Comparison of ENCODE assay signal across 13 mouse cellular contexts in the genomic region with DNA sequence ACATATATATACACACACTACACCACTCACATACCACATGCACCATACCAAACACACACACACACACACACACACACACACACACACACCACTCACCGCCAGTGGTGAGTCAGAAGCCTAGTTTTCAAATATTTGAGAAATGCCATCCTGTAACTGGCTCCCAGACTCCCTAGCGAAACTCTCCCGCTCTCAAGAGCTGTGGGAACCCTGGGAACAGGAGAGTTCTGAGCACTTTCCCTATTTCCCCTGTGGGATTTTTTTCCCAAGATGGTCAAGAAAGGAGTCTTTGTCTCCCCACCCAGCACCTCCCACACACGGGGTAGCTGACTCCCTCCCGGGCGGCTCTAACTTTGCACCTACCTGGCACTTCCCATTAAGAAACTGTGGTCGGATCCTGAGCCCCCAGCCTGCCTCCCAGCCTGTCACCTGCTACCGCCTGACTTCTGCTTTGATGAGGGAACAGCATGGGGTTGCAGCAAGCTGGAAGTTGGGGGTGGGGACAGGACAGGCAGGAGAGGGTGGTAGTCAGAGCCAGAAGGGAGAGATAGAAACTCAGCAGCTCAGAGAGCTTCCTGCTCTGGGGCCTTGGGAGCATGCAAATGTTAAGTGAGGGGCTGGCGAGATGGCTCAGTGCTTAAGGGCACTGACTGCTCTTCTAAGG. TPM values are rescaled to one million over a fixed set of nuclear protein-coding genes. Genes with fewer than 3 reads are reported as not detected.
DNase-seq lines count a peak whose midpoint lies in the region; ATAC-seq lines count a peak whose summit lies in the region.
"Had no signal": no experiment of that assay in that cellular context is flagged by ENCODE, and none has a peak within 500 bp of the region (broad histone marks: within the 10 kb centered on the region; RNA-seq: fewer than 3 reads in every experiment).

No protein-coding gene starts in this region.

- H3K4me3 ChIP-seq in heart, embryonic 16.5 days (ENCODE audit: low read length): no peak overlapping the region
- H3K4me3 ChIP-seq in neural tube, embryonic 12.5 days: no peak overlapping the region
- no peak overlapping the region for H3K4me3 ChIP-seq in embryonic facial prominence, embryonic 10.5 days
- H3K4me3 ChIP-seq in stomach, embryonic 15.5 days (replicated peaks): no peak overlapping the region

- H3K27ac ChIP-seq in heart, embryonic 16.5 days (ENCODE audit: low read length): no peak overlapping the region
- H3K27ac ChIP-seq in neural tube, embryonic 12.5 days: no peak overlapping the region
- 0 out of 2 replicates have a peak overlapping the region, but pooled peaks have one; percentile 40 for H3K27ac ChIP-seq in embryonic facial prominence, embryonic 10.5 days (replicated peaks)
- H3K27ac ChIP-seq in stomach, embryonic 15.5 days: 0 out of 2 replicates have a peak overlapping the region, but pooled peaks have one; percentile 16

- peak overlapping the region; percentile 32; the same call in 1 of the 2 replicates for H3K4me2 ChIP-seq in heart, embryonic 16.5 days (ENCODE audit: low read depth, low read length)
- H3K4me2 ChIP-seq in neural tube, embryonic 12.5 days (replicated peaks): no peak overlapping the region
- peak overlapping the region; percentile 19; the same call in 1 of the 2 replicates for H3K4me2 ChIP-seq in stomach, embryonic 15.5 days

- no peaks in the 10 kb centered on the region for H3K9me3 ChIP-seq in heart, embryonic 16.5 days (replicated peaks; ENCODE audit: control insufficient read depth, low read length)
- H3K9me3 ChIP-seq in neural tube, embryonic 12.5 days: no peaks in the 10 kb centered on the region
- no peaks in the 10 kb centered on the region for H3K9me3 ChIP-seq in embryonic facial prominence, embryonic 10.5 days
- no peaks in the 10 kb centered on the region for H3K9me3 ChIP-seq in stomach, embryonic 15.5 days

- ATAC-seq in heart, embryonic 16.5 days (replicated peaks; ENCODE audit: extremely low read depth, insufficient read depth, low FRiP score): no peak
- no peak for ATAC-seq in neural tube, embryonic 12.5 days (ENCODE audit: low FRiP score, low read depth)
- peak; percentile 41; the same call in 1 of the 2 replicates for ATAC-seq in stomach, embryonic 15.5 days (ENCODE audit: insufficient read depth, low FRiP score, low read depth)
- ATAC-seq: Patski had no signal

- H3K4me1 ChIP-seq in heart, embryonic 16.5 days (ENCODE audit: control insufficient read depth, insufficient read depth, low read length): peaks cover 8% of the 10 kb centered on the region
- H3K4me1 ChIP-seq in neural tube, embryonic 12.5 days: peaks cover 6% of the 10 kb centered on the region; the same call in 1 of the 2 replicates
- peaks cover 19% of the 10 kb centered on the region for H3K4me1 ChIP-seq in embryonic facial prominence, embryonic 10.5 days
- peaks cover 12% of the 10 kb centered on the region for H3K4me1 ChIP-seq in stomach, embryonic 15.5 days

- WGBS in heart, embryonic 16.5 days: 19% methylated on average over 9 of the region's 9 CpGs
- WGBS in neural tube, embryonic 12.5 days: 21% methylated on average over 9 of the region's 9 CpGs
- 13% methylated on average over 9 of the region's 9 CpGs for WGBS in embryonic facial prominence, embryonic 10.5 days
- WGBS in stomach, embryonic 15.5 days: 14% methylated on average over 9 of the region's 9 CpGs

- H3K27me3 ChIP-seq in heart, embryonic 16.5 days (ENCODE audit: control insufficient read depth, insufficient read depth, low read length): no peaks in the 10 kb centered on the region
- H3K27me3 ChIP-seq in neural tube, embryonic 12.5 days (replicated peaks): no peaks in the 10 kb centered on the region
- H3K27me3 ChIP-seq in embryonic facial prominence, embryonic 10.5 days (replicated peaks; ENCODE audit: low read depth, poor library complexity, severe bottlenecking): no peaks in the 10 kb centered on the region; the same call in 1 of the 2 replicates
- H3K27me3 ChIP-seq in stomach, embryonic 15.5 days (replicated peaks): no peaks in the 10 kb centered on the region

- peak overlapping the region; percentile 49 for H3K9ac ChIP-seq in heart, embryonic 16.5 days (ENCODE audit: low read length)
- H3K9ac ChIP-seq in neural tube, embryonic 12.5 days: 0 out of 2 replicates have a peak overlapping the region, but pooled peaks have one; percentile 21
- no peak overlapping the region for H3K9ac ChIP-seq in stomach, embryonic 15.5 days

- no peak for DNase-seq in heart, postnatal 36 days
- no peak for DNase-seq in neural tube, embryonic 10.5 days (ENCODE audit: extremely low spot score, low spot score)
- DNase-seq in embryonic facial prominence, embryonic 10.5 days (ENCODE audit: low spot score): no peak
- no peak for DNase-seq in urinary bladder, postnatal 10 days (ENCODE audit: low spot score)
- no peak for DNase-seq in gastrocnemius, postnatal 25 days
- DNase-seq: kidney, postnatal 14 days had no signal

- H3K36me3 ChIP-seq in heart, embryonic 16.5 days (ENCODE audit: control insufficient read depth, insufficient read depth): no peaks in the 10 kb centered on the region
- H3K36me3 ChIP-seq in neural tube, embryonic 12.5 days: no peaks in the 10 kb centered on the region
- H3K36me3 ChIP-seq in embryonic facial prominence, embryonic 10.5 days (replicated peaks): no peaks in the 10 kb centered on the region
- H3K36me3 ChIP-seq in stomach, embryonic 15.5 days: no peaks in the 10 kb centered on the region

- intact Hi-C loops in heart, postnatal 36 days (cut with DNase I): loop anchor here (2.0 kb wide), 1 partner anchor 38 kb away; no protein-coding TSS in a partner anchor

RNA-seq across cellular contexts. Expression of gene Pald1, which starts 11.3 kb away (rescaled TPM):
- polyA plus RNA-seq in heart, embryonic 16.5 days (2015; fragmentation: Nextera tagmentation; extraction: Ambion mirVana): 21.0 and 28.4 TPM in 2 replicates
- 10 to 100 TPM; 19.9 to 21.6 TPM for total RNA-seq in heart, postnatal 36 days (2021)
- polyA plus RNA-seq in neural tube, embryonic 12.5 days (2016; fragmentation: Nextera tagmentation; extraction: Ambion mirVana): 32.8 and 34.8 TPM in 2 replicates
- 29.9 and 35.3 TPM in 2 replicates for polyA plus RNA-seq in embryonic facial prominence, embryonic 10.5 days (2016; fragmentation: Nextera tagmentation; extraction: Ambion mirVana)
- 16.9 and 18.7 TPM in 2 replicates for polyA plus RNA-seq in stomach, embryonic 15.5 days (2015; fragmentation: Nextera tagmentation; extraction: Ambion mirVana)
- total RNA-seq in gastrocnemius, postnatal 25 days (2021): 1 to 10 TPM; 3.8 to 9.8 TPM
- total RNA-seq: megakaryocyte-erythroid progenitor cell, adult 5-6 weeks; neutrophil, adult 5-6 weeks had no signal

RNA-seq across cellular contexts. Expression of gene Nodal, which starts 23.2 kb away (rescaled TPM):
- 0.14 TPM in 1 of 2 replicates, not detected in the other for polyA plus RNA-seq in heart, embryonic 16.5 days (2015; fragmentation: Nextera tagmentation; extraction: Ambion mirVana)
- under 1 TPM in 1 of 2 experiments, not detected in 1; 0.11 TPM for total RNA-seq in heart, postnatal 36 days (2021)
- 0.13 TPM in 1 of 2 replicates, not detected in the other for polyA plus RNA-seq in neural tube, embryonic 12.5 days (2016; fragmentation: Nextera tagmentation; extraction: Ambion mirVana)
- 0.16 TPM in 1 of 2 replicates, not detected in the other for polyA plus RNA-seq in embryonic facial prominence, embryonic 10.5 days (2016; fragmentation: Nextera tagmentation; extraction: Ambion mirVana)
- 0.15 and 0.18 TPM in 2 replicates for polyA plus RNA-seq in stomach, embryonic 15.5 days (2015; fragmentation: Nextera tagmentation; extraction: Ambion mirVana)
- total RNA-seq in gastrocnemius, postnatal 25 days (2021): not detected
- total RNA-seq: megakaryocyte-erythroid progenitor cell, adult 5-6 weeks; neutrophil, adult 5-6 weeks had no signal
- polyA plus RNA-seq: Patski; small intestine, adult 2 months had no signal

RNA-seq across cellular contexts. Expression of gene Eif4ebp2, which starts 57.9 kb away (rescaled TPM):
- polyA plus RNA-seq in heart, embryonic 16.5 days (2015; fragmentation: Nextera tagmentation; extraction: Ambion mirVana): 43.1 and 52.7 TPM in 2 replicates
- total RNA-seq in heart, postnatal 36 days (2021): 10 to 100 TPM; 65.4 to 74.1 TPM
- polyA plus RNA-seq in neural tube, embryonic 12.5 days (2016; fragmentation: Nextera tagmentation; extraction: Ambion mirVana): 52.0 and 64.9 TPM in 2 replicates
- 80.9 and 86.6 TPM in 2 replicates for polyA plus RNA-seq in embryonic facial prominence, embryonic 10.5 days (2016; fragmentation: Nextera tagmentation; extraction: Ambion mirVana)
- 72.3 and 77.5 TPM in 2 replicates for polyA plus RNA-seq in stomach, embryonic 15.5 days (2015; fragmentation: Nextera tagmentation; extraction: Ambion mirVana)
- 100 to 1,000 TPM in 1 of 2 experiments, 10 to 100 TPM in 1; 94.8 to 112 TPM for total RNA-seq in gastrocnemius, postnatal 25 days (2021)

Comparison
In these comparisons a context has a peak if more than half of its experiments do, and no peak if none do; other contexts are left out.
1. H3K27ac ChIP-seq: peak in embryonic facial prominence, embryonic 10.5 days (single experiment) and stomach, embryonic 15.5 days (single experiment); none in heart, embryonic 16.5 days (single experiment) and neural tube, embryonic 12.5 days (single experiment).